Mouse (Mus musculus) gonadal fat pad, adult 2 months (tissue): Measurements from ENCODE around the gene Olfr479. TPM values are rescaled to one million over a fixed set of nuclear protein-coding genes. Genes with fewer than 3 reads are reported as not detected.
"Not testable (repeated sequence)": the region's sequence is repeated elsewhere in the genome, so short reads cannot be mapped to it uniquely, and the experiment has no call there.

Experiments
- DNase-seq: peaks from one replicate; pipeline ENCODE4 v3.0.0-alpha.2; 2012; ENCODE audit warnings: low read depth
- polyA plus RNA-seq: library from polyadenylated mRNA; depleted of rRNA; stranded (reverse); fragments of >200 nt; gene quantifications from 2 replicates; pipeline ENCODE4 v1.2.3, GENCODE M21; 2012; rRNA removed

The Olfr479 gene
- polyA plus RNA-seq = not detected in 2 replicates

GRCm38 (mm10) chr7:108050393-108050792 is at the start of gene Olfr479:
Gene Olfr479 (plus strand): TSS chr7:108050693.
- DNase-seq = no peak

GRCm38 (mm10) chr7:108014256-108014655 is 36.2 kb upstream of the Olfr479 start:
- not testable (repeated sequence) for DNase-seq

- no peak for DNase-seq
Observed at GRCm38 (mm10) chr7:108033889-108034288, 16.6 kb upstream of the Olfr479 start, which contains the start of gene Olfr478. Gene Olfr478 (minus strand): TSS chr7:108033989.

- no peak for DNase-seq
Observed at GRCm38 (mm10) chr7:108067246-108067645, 16.8 kb downstream of the Olfr479 start, which contains the start of gene Olfr480. Gene Olfr480 (minus strand): TSS chr7:108067346.

DNA sequence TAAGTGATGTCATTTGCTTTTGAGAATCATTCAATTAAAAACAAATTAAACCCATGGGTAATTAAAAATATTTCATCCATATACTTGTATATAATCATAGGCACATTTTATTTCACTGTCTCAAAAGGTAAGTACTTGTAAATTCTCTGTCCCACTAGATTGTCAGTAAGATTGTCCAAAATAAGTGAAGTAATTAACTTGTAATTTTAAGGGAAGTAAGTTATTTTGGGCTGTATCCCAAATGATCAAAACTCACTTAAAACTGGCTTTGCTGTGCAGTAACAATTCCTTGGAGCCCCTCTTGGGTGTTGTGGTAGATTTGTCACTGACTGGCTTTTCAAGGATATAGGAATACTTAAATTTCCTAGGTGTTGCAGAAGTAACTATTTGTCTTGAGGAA is 29.1 kb downstream of the Olfr479 start, which contains the start of gene Olfr481:
Gene Olfr481 (plus strand): TSS at position 301 of the 400 bp plus-strand sequence.
- DNase-seq = no peak

DNA sequence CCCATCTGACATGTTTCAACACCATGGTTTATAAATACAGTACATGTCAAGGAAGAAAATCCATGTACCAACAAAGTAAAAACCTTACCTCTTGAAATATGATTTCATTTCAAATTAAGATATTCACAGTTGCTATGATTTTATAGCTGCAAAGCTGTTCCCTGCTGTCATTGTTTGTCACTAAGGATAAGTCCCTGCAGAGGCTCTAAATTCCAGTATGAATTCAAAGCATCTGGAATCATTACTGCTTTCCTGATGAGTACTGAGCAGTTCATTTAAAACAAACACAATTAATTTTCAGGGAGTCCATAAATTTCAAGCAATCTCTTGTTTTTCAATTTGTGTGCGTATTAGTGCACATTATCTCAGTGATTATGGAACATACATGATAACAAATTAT is 47.0 kb downstream of the Olfr479 start, which contains the start of gene Olfr482:
Gene Olfr482 (minus strand): TSS at position 101 of the 400 bp plus-strand sequence.
- no peak for DNase-seq

DNA sequence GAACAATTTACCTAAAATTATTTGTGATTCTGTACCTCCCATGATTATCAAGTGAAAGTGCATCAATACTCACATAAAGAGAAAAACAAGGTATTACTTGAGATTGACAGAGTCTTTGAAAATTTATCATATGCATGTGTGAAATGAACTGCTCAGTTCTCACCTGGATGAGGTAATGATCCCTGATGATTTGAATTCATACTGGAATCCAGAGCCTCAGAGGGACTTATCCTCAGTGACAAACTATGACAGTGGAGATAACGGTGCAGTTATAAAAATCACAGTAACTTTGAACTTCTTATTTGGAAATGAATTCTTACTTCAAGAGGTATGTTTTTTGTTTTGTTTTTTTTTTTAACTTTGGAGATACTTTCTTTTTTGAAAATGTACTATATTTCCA is 50.1 kb downstream of the Olfr479 start, which contains the start of gene Olfr483:
Gene Olfr483 (plus strand): TSS at position 301 of the 400 bp plus-strand sequence.
- DNase-seq = no peak

Other genes starting within 250 kb of the Olfr479 start
- 268 and 353 TPM in 2 replicates for gene Ovch2, start 249.5 kb upstream of the Olfr479 start, polyA plus RNA-seq
- gene Olfr467, start 238.4 kb upstream of the Olfr479 start, polyA plus RNA-seq = 2.8 and 3.7 TPM in 2 replicates
- not detected in 2 replicates for gene Olfr469, start 225.2 kb upstream of the Olfr479 start, polyA plus RNA-seq
- not detected in 2 replicates for gene Olfr470, start 203.2 kb upstream of the Olfr479 start, polyA plus RNA-seq
- not detected in 2 replicates for gene Olfr472, start 152.8 kb upstream of the Olfr479 start, polyA plus RNA-seq
- not detected in 2 replicates for gene Olfr473, start 120.2 kb upstream of the Olfr479 start, polyA plus RNA-seq
- gene Olfr474, start 96.0 kb upstream of the Olfr479 start, polyA plus RNA-seq = not detected in 2 replicates
- gene Olfr476, start 85.9 kb upstream of the Olfr479 start, polyA plus RNA-seq = not detected in 2 replicates
- gene Olfr477, start 64.0 kb upstream of the Olfr479 start, polyA plus RNA-seq = not detected in 2 replicates
- gene Olfr478, start 16.7 kb upstream of the Olfr479 start, polyA plus RNA-seq = not detected in 2 replicates
- gene Olfr480, start 16.7 kb downstream of the Olfr479 start, polyA plus RNA-seq = not detected in 2 replicates
- gene Olfr481, start 29.2 kb downstream of the Olfr479 start, polyA plus RNA-seq = not detected in 2 replicates
- not detected in 2 replicates for gene Olfr482, start 46.9 kb downstream of the Olfr479 start, polyA plus RNA-seq
- not detected in 2 replicates for gene Olfr483, start 50.2 kb downstream of the Olfr479 start, polyA plus RNA-seq
- gene Olfr484, start 76.8 kb downstream of the Olfr479 start, polyA plus RNA-seq = not detected in 2 replicates
- not detected in 2 replicates for gene Olfr485, start 109.2 kb downstream of the Olfr479 start, polyA plus RNA-seq
- not detected in 2 replicates for gene Olfr486, start 122.0 kb downstream of the Olfr479 start, polyA plus RNA-seq
- gene Olfr487, start 163.9 kb downstream of the Olfr479 start, polyA plus RNA-seq = not detected in 2 replicates
- not detected in 2 replicates for gene Olfr488, start 207.7 kb downstream of the Olfr479 start, polyA plus RNA-seq
- gene Olfr490, start 238.2 kb downstream of the Olfr479 start, polyA plus RNA-seq = not detected in 2 replicates